Mouse (Mus musculus) spleen, adult 2 months (tissue): Measurements from ENCODE around the gene Tmem54. TPM values are rescaled to one million over a fixed set of nuclear protein-coding genes. Genes with fewer than 3 reads are reported as not detected.

Experiments
- DNase-seq, 2 experiments: peaks; one replicate each; pipeline versions ENCODE4 v3.0.0 to v3.0.0-alpha.2; 2012 to 2021; ENCODE audit warnings: low spot score in 2 of 2, low read depth in 1 of 2
- H3K27ac ChIP-seq: fragments of 200-500 bp; 2 replicates; pipeline ENCODE4 v1.5.1; 2012; ENCODE audit warnings: low read length, inconsistent platforms; ENCODE audit not compliant: insufficient read depth
- H3K27me3 ChIP-seq: fragments of 200-500 bp; 2 replicates; pipeline ENCODE4 v1.6.1; 2012; ENCODE audit warnings: mild to moderate bottlenecking, moderate library complexity, low read length, inconsistent platforms; ENCODE audit not compliant: control insufficient read depth, insufficient read depth
- H3K36me3 ChIP-seq: fragments of 200-500 bp; 2 replicates; pipeline ENCODE4 v1.6.1; 2012; ENCODE audit warnings: mild to moderate bottlenecking, low read length, inconsistent platforms; ENCODE audit not compliant: control insufficient read depth, insufficient read depth
- H3K4me1 ChIP-seq: fragments of 200-500 bp; 2 replicates; pipeline ENCODE4 v1.6.1; 2011; ENCODE audit warnings: inconsistent platforms; ENCODE audit not compliant: control insufficient read depth, insufficient read depth, insufficient read length
- H3K4me3 ChIP-seq: fragments of 200-500 bp; 2 replicates; pipeline ENCODE4 v1.5.1; 2011; ENCODE audit warnings: mild to moderate bottlenecking, inconsistent platforms; ENCODE audit not compliant: insufficient read depth, insufficient read length; ENCODE audit errors: extremely low read depth
- CTCF ChIP-seq: fragments of 200-500 bp; IDR thresholded peaks from 2 replicates; pipeline ENCODE4 v1.5.1; 2011; ENCODE audit warnings: mild to moderate bottlenecking, inconsistent platforms; ENCODE audit not compliant: insufficient read depth, insufficient read length, insufficient replicate concordance; ENCODE audit errors: extremely low read depth
- POLR2A ChIP-seq: fragments of 200-500 bp; IDR thresholded peaks from 2 replicates; pipeline ENCODE4 v1.6.1; 2011; ENCODE audit warnings: low read depth, low read length, inconsistent platforms
- WGBS: fragments of 180-500 bp; shearing (Covaris S2); methylation state at CpG from one replicate; pipeline ENCODE4 v1.1.7; 2018; 5-methylcytosine and 5-hydroxymethylcytosine counted together
- polyA plus RNA-seq: library from polyadenylated mRNA; depleted of rRNA; stranded (reverse); fragments of >200 nt; gene quantifications from 2 replicates; pipeline ENCODE4 v1.2.3, GENCODE M21; 2012

Gene Tmem54
- polyA plus RNA-seq, 1 experiment = 0.60 TPM

GRCm38 (mm10) chr4:129111350-129111749, 6.0 kb downstream of the Tmem54 start:
- WGBS = 63% methylated on average over 11 of the region's 11 CpGs
- no peak overlapping the region for H3K27ac ChIP-seq
- H3K27me3 ChIP-seq = no peaks in the 10 kb centered on the region
- H3K4me3 ChIP-seq = no peak overlapping the region
- no peak for DNase-seq
- no peaks in the 10 kb centered on the region for H3K36me3 ChIP-seq
- TF ChIP-seq POLR2A (no peak), CTCF (no peak)
- no peaks in the 10 kb centered on the region for H3K4me1 ChIP-seq

GRCm38 (mm10) chr4:129112231-129112630, 6.9 kb downstream of the Tmem54 start:
- TF ChIP-seq CTCF (no peak), POLR2A (no peak)
- no peak overlapping the region for H3K27ac ChIP-seq
- H3K36me3 ChIP-seq = no peaks in the 10 kb centered on the region
- 79% methylated on average over 13 of the region's 13 CpGs for whole genome bisulfite sequencing
- H3K4me1 ChIP-seq = no peaks in the 10 kb centered on the region
- H3K27me3 ChIP-seq = no peaks in the 10 kb centered on the region
- no peak overlapping the region for H3K4me3 ChIP-seq
- no peak for DNase-seq

- H3K27me3 ChIP-seq = no peaks in the 10 kb centered on the region
- no peak overlapping the region for H3K4me3 ChIP-seq
- 32% methylated on average over 28 of the region's 28 CpGs for WGBS
- no peak for DNase-seq
- no peaks in the 10 kb centered on the region for H3K4me1 ChIP-seq
- no peaks in the 10 kb centered on the region for H3K36me3 ChIP-seq
- H3K27ac ChIP-seq = no peak overlapping the region
- TF ChIP-seq CTCF (peak; percentile 46; the same call in 1 of the 2 replicates), POLR2A (no peak)
Measured at GRCm38 (mm10) chr4:129113083-129113988, 8.0 kb downstream of the Tmem54 start.

GRCm38 (mm10) chr4:129116703-129117102, 11.4 kb downstream of the Tmem54 start:
- 94% methylated on average over 8 of the region's 8 CpGs for WGBS
- Histone ChIP-seq H3K4me3 (no peak overlapping the region), H3K4me1 (no peaks in the 10 kb centered on the region; the same call in 1 of the 2 replicates), H3K27ac (no peak overlapping the region), H3K27me3 (peaks cover 11% of the 10 kb centered on the region), H3K36me3 (no peaks in the 10 kb centered on the region)
- no peak for TF ChIP-seq CTCF
- no peak for TF ChIP-seq POLR2A
- no peak for DNase-seq

- peaks cover 12% of the 10 kb centered on the region for H3K27me3 ChIP-seq
- H3K27ac ChIP-seq = no peak overlapping the region
- TF ChIP-seq POLR2A (no peak), CTCF (no peak)
- H3K36me3 ChIP-seq = no peaks in the 10 kb centered on the region
- H3K4me1 ChIP-seq = no peaks in the 10 kb centered on the region; the same call in 1 of the 2 replicates
- DNase-seq = no peak
- 89% methylated on average over 14 of the region's 14 CpGs for WGBS
- no peak overlapping the region for H3K4me3 ChIP-seq
Measured at GRCm38 (mm10) chr4:129117720-129118510, 12.6 kb downstream of the Tmem54 start.

GRCm38 (mm10) chr4:129119708-129120107, 14.4 kb downstream of the Tmem54 start:
- Histone ChIP-seq H3K4me1 (no peaks in the 10 kb centered on the region; the same call in 1 of the 2 replicates), H3K27ac (no peak overlapping the region), H3K4me3 (no peak overlapping the region), H3K27me3 (peaks cover 13% of the 10 kb centered on the region), H3K36me3 (no peaks in the 10 kb centered on the region)
- WGBS = 70% methylated on average over 10 of the region's 10 CpGs
- no peak for DNase-seq
- TF ChIP-seq CTCF = no peak
- no peak for TF ChIP-seq POLR2A
